Mouse (Mus musculus): ENCODE measurements around the gene Fkrp. TPM values are rescaled to one million over a fixed set of nuclear protein-coding genes. Genes with fewer than 3 reads are reported as not detected.
A peak's percentile ranks its signal among the peaks of the same experiment; 100 is the strongest.

Fkrp gene
- polyA plus RNA-seq, 1 experiment from 2014 or later: 30.5 TPM

DNA sequence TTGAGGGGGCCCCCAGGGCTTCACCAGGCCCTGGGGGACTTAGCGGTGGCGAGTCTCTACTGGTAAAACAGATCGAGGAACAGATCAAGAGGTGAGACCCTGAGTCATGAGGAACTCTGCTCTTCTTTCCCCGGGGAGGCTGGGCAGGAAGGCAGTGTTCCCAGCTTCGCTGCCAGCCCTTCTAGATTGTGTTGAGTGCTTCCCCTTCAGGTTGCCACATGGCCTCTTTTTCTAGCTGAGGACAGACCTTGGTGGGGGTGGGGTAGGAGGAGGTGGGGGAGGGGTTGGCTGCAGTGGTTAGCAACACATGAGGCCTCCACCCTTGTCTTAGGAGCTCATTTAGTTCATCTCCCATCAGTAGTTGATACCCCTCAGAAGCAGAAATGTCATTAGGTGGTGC, 10.0 kb upstream of the Fkrp start:
- Histone ChIP-seq H3K27me3 (no peaks in the 10 kb centered on the region), H3K36me3 (replicated peaks) (peaks cover 92% of the 10 kb centered on the region), H3K9me3 (no peaks in the 10 kb centered on the region), H3K9ac (no peak overlapping the region), H3K4me3 (replicated peaks) (no peak overlapping the region), H3K4me2 (no peak overlapping the region), H3K4me1 (0 out of 2 replicates have a peak, but pooled peaks cover 5% of the 10 kb centered on the region), H3K27ac (no peak overlapping the region)
- WGBS: 90% methylated on average over 5 of the region's 5 CpGs
- no peak for ATAC-seq (ENCODE audit: low FRiP score)

DNA sequence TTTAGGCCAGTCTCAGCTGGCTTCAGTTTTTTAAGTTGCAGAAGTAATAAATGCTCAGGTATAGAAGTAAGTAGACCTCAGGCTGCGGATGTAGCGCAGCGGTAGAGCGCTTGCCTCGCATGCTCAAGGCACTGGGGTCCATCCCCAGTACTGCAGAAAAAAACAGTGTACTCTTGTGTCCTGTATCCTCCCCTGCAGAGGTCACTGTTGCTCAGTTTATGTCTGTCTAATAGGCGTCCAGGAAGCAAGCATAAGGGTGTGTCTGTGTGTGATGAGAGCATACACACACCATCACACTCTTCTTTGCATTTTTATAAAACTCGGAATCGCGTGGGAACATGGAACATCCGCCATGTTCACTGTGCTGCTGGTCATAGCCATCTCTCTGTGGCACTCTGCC, 9.3 kb upstream of the Fkrp start:
- H3K4me3 ChIP-seq (replicated peaks): no peak overlapping the region
- no peak overlapping the region for H3K4me2 ChIP-seq
- no peaks in the 10 kb centered on the region for H3K27me3 ChIP-seq
- WGBS: 84% methylated on average over 10 of the region's 10 CpGs
- H3K9ac ChIP-seq: no peak overlapping the region
- no peak overlapping the region for H3K27ac ChIP-seq
- H3K4me1 ChIP-seq: peaks cover 11% of the 10 kb centered on the region; the same call in 1 of the 2 replicates
- no peak for ATAC-seq (ENCODE audit: low FRiP score)
- H3K36me3 ChIP-seq (replicated peaks): peaks cover 84% of the 10 kb centered on the region
- no peaks in the 10 kb centered on the region for H3K9me3 ChIP-seq

GRCm38 (mm10) chr7:16823734-16824133, 7.2 kb upstream of the Fkrp start:
- Histone ChIP-seq H3K4me1 (peaks cover 32% of the 10 kb centered on the region), H3K9me3 (no peaks in the 10 kb centered on the region), H3K4me2 (no peak overlapping the region), H3K36me3 (replicated peaks) (peaks cover 63% of the 10 kb centered on the region), H3K9ac (no peak overlapping the region), H3K4me3 (replicated peaks) (no peak overlapping the region), H3K27ac (no peak overlapping the region), H3K27me3 (no peaks in the 10 kb centered on the region)
- no peak for ATAC-seq (ENCODE audit: low FRiP score)
- whole genome bisulfite sequencing: 83% methylated on average over 5 of the region's 5 CpGs

- Histone ChIP-seq H3K4me3 (replicated peaks) (no peak overlapping the region), H3K27me3 (no peaks in the 10 kb centered on the region), H3K4me1 (peaks cover 49% of the 10 kb centered on the region), H3K36me3 (replicated peaks) (peaks cover 43% of the 10 kb centered on the region), H3K27ac (no peak overlapping the region), H3K9me3 (no peaks in the 10 kb centered on the region), H3K9ac (no peak overlapping the region), H3K4me2 (no peak overlapping the region)
- WGBS: 91% methylated on average over 4 of the region's 4 CpGs
- ATAC-seq (ENCODE audit: low FRiP score): no peak
These were observed 5.2 kb upstream of the Fkrp start for GRCm38 (mm10) chr7:16821669-16822101.

GRCm38 (mm10) chr7:16821091-16821490, 4.6 kb upstream of the Fkrp start:
- peaks cover 49% of the 10 kb centered on the region for H3K4me1 ChIP-seq
- H3K27ac ChIP-seq: no peak overlapping the region
- no peak overlapping the region for H3K4me3 ChIP-seq (replicated peaks)
- no peak overlapping the region for H3K9ac ChIP-seq
- no peaks in the 10 kb centered on the region for H3K27me3 ChIP-seq
- H3K9me3 ChIP-seq: no peaks in the 10 kb centered on the region
- 40% methylated on average over 3 of the region's 3 CpGs for WGBS
- no peak for ATAC-seq (ENCODE audit: low FRiP score)
- no peak overlapping the region for H3K4me2 ChIP-seq
- H3K36me3 ChIP-seq (replicated peaks): peaks cover 37% of the 10 kb centered on the region

DNA sequence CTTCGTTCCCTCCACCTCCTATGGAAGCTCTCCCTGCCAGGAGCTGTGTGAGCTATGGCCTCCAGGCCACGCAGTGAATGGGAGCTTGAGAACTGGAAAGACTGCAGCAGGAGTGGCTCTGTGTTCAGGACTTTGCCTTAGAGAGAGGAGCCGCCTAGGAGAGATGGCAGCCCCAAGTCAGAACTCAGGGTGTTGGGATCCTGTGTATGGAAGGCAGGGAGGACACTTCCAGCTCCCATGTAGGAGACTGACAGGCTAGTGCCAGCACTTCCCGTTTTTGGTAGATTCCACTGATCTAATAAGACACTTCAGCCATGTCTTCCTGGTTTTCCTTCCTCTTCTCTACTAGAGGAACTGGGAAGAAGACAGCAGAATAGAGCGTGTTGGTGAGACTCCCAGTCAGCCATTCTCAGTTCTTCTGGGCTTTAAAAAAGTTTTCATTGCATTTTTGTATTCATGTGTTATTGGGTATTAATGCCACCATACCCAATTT, 3.8 kb upstream of the Fkrp start:
- Histone ChIP-seq H3K4me3 (replicated peaks) (no peak overlapping the region), H3K4me2 (no peak overlapping the region), H3K36me3 (replicated peaks) (peaks cover 29% of the 10 kb centered on the region), H3K27ac (no peak overlapping the region), H3K27me3 (no peaks in the 10 kb centered on the region), H3K4me1 (peaks cover 55% of the 10 kb centered on the region), H3K9ac (0 out of 2 replicates have a peak overlapping the region, but pooled peaks have one; percentile 4), H3K9me3 (no peaks in the 10 kb centered on the region)
- no peak for ATAC-seq (ENCODE audit: low FRiP score)
- 75% methylated on average over 5 of the region's 5 CpGs for WGBS

GRCm38 (mm10) chr7:16819794-16820193, 3.3 kb upstream of the Fkrp start:
- H3K9ac ChIP-seq: 0 out of 2 replicates have a peak overlapping the region, but pooled peaks have one; percentile 4
- WGBS: 80% methylated on average over 5 of the region's 5 CpGs
- ATAC-seq (ENCODE audit: low FRiP score): no peak

DNA sequence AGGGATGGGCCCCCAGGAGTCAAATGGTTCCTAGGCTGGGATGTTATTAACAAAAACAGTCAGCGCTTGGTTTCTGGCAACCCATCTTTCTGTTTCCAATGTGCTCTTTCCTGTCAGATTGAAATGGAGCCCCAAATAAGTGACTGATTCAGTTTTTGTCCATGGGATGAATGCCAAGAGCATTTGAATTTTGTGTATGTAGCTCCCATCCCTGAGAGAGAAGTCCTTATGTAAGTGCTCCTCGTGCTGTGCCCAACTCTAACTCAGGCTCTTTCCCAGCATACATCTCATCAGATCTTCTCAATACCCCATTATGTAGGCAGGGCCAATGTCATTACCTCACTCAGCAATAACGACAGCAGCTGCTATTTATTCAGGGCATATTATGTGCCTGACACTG, 1.2 kb upstream of the Fkrp start:
- Histone ChIP-seq H3K4me1 (peaks cover 70% of the 10 kb centered on the region), H3K9ac (peak overlapping the region; percentile 99), H3K9me3 (no peaks in the 10 kb centered on the region), H3K27ac (no peak overlapping the region), H3K27me3 (peaks cover 10% of the 10 kb centered on the region), H3K36me3 (replicated peaks) (peaks cover 9% of the 10 kb centered on the region), H3K4me3 (replicated peaks) (peak overlapping the region; percentile 96), H3K4me2 (peak overlapping the region; percentile 91)
- ATAC-seq (ENCODE audit: low FRiP score): no peak
- WGBS: 43% methylated on average over 3 of the region's 3 CpGs

More at GRCm38 (mm10) chr7:16819794-16820193, 3.3 kb upstream of the Fkrp start:
- Histone ChIP-seq H3K27me3 (no peaks in the 10 kb centered on the region), H3K9me3 (no peaks in the 10 kb centered on the region), H3K4me1 (peaks cover 60% of the 10 kb centered on the region), H3K4me2 (no peak overlapping the region), H3K36me3 (replicated peaks) (peaks cover 24% of the 10 kb centered on the region), H3K4me3 (replicated peaks) (no peak overlapping the region), H3K27ac (no peak overlapping the region)

DNA sequence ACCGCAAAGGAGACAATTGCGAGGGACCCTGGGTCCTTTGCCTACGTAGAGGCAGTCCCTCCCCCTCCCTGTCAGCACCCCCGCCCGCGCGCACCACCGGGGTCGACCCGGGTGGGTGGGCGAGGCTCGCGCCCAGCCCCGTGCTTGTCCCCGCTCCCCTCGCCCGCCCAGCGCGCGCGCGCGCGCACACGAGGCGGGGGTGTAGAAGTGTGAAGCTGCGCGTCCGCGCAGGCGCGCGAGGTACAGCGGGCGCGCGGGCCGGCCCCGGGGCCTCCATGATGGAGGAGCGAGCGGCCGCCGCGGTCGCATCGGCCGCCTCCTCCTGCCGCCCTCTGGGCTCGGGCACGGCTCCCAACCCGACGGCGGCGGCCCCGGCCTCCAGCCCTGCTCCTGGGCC, 456 bp downstream of the Fkrp start:
- Histone ChIP-seq H3K9me3 (no peaks in the 10 kb centered on the region), H3K27ac (peak overlapping the region; percentile 99), H3K4me1 (peaks cover 75% of the 10 kb centered on the region), H3K9ac (peak overlapping the region; percentile 99), H3K27me3 (peaks cover 26% of the 10 kb centered on the region), H3K4me3 (replicated peaks) (peak overlapping the region; percentile 96), H3K4me2 (peak overlapping the region; percentile 91), H3K36me3 (replicated peaks) (0 out of 2 replicates have a peak, but pooled peaks cover 4% of the 10 kb centered on the region)
- WGBS: under 1% methylated on average over 45 of the region's 55 CpGs
- peak; percentile 84 for ATAC-seq (ENCODE audit: low FRiP score)

DNA sequence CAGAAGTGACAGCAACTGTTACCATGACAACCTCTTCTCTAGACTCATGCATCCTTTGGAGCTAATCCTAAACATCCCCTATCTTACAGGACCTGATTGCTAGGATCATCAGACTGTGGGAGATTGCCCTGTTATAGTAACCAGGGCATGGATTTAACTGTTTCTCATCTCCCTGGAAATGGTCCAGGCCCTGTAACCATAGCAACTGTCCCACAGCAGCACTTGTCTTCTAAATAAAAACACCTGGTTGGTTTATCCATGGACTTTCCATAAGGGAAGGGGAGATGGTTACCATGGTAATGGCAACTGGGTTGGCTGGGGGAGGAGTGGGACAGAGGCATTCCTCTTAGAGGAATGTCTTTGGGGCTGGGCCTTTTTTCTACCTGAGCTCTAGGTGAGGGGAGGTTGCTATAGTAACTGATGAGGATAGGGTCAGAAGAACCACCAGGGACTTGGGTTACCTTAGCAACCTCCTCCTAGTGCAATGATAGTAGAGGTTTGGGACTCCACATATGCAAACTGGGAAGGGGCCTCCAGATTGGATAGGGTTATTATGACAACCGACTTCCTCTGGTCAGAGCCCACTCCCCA, 1.1 kb downstream of the Fkrp start, which contains the start of gene Strn4:
Gene Strn4, plus strand, starts transcription at position 539 of the 591 bp plus-strand sequence.
- peak; percentile 74 for ATAC-seq (ENCODE audit: low FRiP score)
- H3K9ac ChIP-seq: peak within 1 kb of the TSS; percentile 99
- no peaks in the 10 kb centered on the region for H3K9me3 ChIP-seq
- peaks cover 75% of the 10 kb centered on the region for H3K4me1 ChIP-seq
- peaks cover 4% of the 10 kb centered on the region; the same call in 1 of the 2 replicates for H3K36me3 ChIP-seq (replicated peaks)
- peak within 1 kb of the TSS; percentile 99 for H3K27ac ChIP-seq
- H3K4me3 ChIP-seq (replicated peaks): peak within 1 kb of the TSS; percentile 96
- H3K27me3 ChIP-seq: peaks cover 32% of the 10 kb centered on the region
- WGBS: 0% methylated on average over 1 of the region's 1 CpGs
- peak within 1 kb of the TSS; percentile 91 for H3K4me2 ChIP-seq

DNA sequence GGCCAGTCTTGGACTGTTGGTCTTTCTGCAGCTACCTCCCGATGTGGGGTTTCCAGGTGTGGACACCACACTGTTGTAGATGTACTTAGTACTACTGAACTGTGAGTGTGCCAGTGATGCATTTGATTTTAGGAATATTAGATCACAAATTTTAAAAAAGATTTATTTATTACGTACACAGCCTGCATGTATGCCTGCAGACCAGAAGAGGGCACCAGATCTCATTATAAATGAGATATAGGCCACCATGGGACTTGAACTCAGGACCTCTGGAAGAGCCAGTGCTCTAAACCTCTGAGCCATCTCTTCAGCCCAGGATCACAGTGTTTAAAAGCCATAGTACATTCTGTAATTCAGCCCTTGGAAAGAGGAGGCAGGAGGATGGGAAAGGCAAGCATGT, 4.0 kb downstream of the Fkrp start:
- WGBS: 76% methylated on average over 2 of the region's 2 CpGs
- H3K4me1 ChIP-seq: peaks cover 54% of the 10 kb centered on the region
- H3K9me3 ChIP-seq: no peaks in the 10 kb centered on the region
- H3K4me2 ChIP-seq: no peak overlapping the region
- no peak overlapping the region for H3K4me3 ChIP-seq (replicated peaks)
- no peak for ATAC-seq (ENCODE audit: low FRiP score)
- peaks cover 38% of the 10 kb centered on the region for H3K27me3 ChIP-seq
- peaks cover 18% of the 10 kb centered on the region for H3K36me3 ChIP-seq (replicated peaks)
- H3K9ac ChIP-seq: no peak overlapping the region
- no peak overlapping the region for H3K27ac ChIP-seq

DNA sequence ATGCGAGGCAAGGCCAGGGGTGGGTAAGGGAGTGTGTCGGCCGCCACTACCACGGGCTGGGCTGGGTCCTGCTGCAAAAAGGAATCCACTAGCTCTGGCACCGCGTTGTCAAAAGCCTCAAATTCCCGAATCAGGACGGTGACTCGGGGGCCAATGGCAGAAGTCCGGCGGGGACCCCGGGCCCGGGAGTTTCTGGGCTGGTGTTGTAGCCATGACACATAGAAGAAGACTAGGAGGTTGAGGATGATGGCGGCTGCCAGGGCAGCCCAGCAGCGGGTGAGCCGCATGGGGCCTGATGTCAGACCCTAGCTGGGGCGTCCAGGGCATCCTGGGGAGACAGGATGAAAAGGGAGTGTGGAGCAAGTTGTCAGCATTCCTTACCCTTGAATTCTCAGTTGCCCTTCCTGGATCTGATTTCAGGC, 4.9 kb downstream of the Fkrp start:
- ATAC-seq (ENCODE audit: low FRiP score): no peak
- Histone ChIP-seq H3K27ac (peak overlapping the region; percentile 61), H3K27me3 (peaks cover 38% of the 10 kb centered on the region), H3K4me1 (peaks cover 49% of the 10 kb centered on the region), H3K9me3 (no peaks in the 10 kb centered on the region), H3K9ac (peak overlapping the region; percentile 63), H3K4me2 (peak overlapping the region; percentile 72), H3K36me3 (replicated peaks) (peaks cover 21% of the 10 kb centered on the region), H3K4me3 (replicated peaks) (peak overlapping the region; percentile 43)
- 11% methylated on average over 16 of the region's 17 CpGs for WGBS

Measured in forebrain, embryonic 12.5 days (tissue).